Mouse (Mus musculus) liver, embryonic 15.5 days (tissue): ENCODE results near the gene Abcb10. TPM values are rescaled to one million over a fixed set of nuclear protein-coding genes. Genes with fewer than 3 reads are reported as not detected.
A peak's percentile ranks its signal among the peaks of the same experiment; 100 is the strongest.

Experiments used
- ATAC-seq: fragments of 200-750 bp; cut with Nextera tagmentation; 2 replicates; pipeline ENCODE4 v1.8.0; 2017; ENCODE audit warnings: moderate number of reproducible peaks, mild to moderate bottlenecking, moderate library complexity; ENCODE audit not compliant: insufficient read depth
- H3K27ac ChIP-seq: fragments of 300-500 bp; sonication (generic); replicated peaks from 2 replicates; pipeline ENCODE4 v1.5.1; 2015; ENCODE audit warnings: mild to moderate bottlenecking, inconsistent platforms
- H3K27me3 ChIP-seq: fragments of 300-500 bp; sonication (generic); 2 replicates; pipeline ENCODE4 v1.6.1; 2015; ENCODE audit warnings: mild to moderate bottlenecking, inconsistent platforms
- H3K36me3 ChIP-seq: fragments of 300-500 bp; sonication (generic); replicated peaks from 2 replicates; pipeline ENCODE4 v1.6.1; 2015; ENCODE audit warnings: moderate library complexity, mild to moderate bottlenecking, inconsistent platforms
- H3K4me1 ChIP-seq: fragments of 300-500 bp; sonication (generic); replicated peaks from 2 replicates; pipeline ENCODE4 v1.6.1; 2015; ENCODE audit warnings: inconsistent platforms
- H3K4me2 ChIP-seq: fragments of 300-500 bp; sonication (generic); 2 replicates; pipeline ENCODE4 v1.6.1; 2015; ENCODE audit warnings: moderate library complexity, mild to moderate bottlenecking, inconsistent platforms
- H3K4me3 ChIP-seq: fragments of 300-500 bp; sonication (generic); replicated peaks from 2 replicates; pipeline ENCODE4 v1.5.1; 2015; ENCODE audit warnings: mild to moderate bottlenecking, inconsistent platforms
- H3K9ac ChIP-seq: fragments of 300-500 bp; sonication (generic); 2 replicates; pipeline ENCODE4 v1.6.1; 2015; ENCODE audit warnings: moderate library complexity, mild to moderate bottlenecking, inconsistent platforms
- H3K9me3 ChIP-seq: fragments of 300-500 bp; sonication (generic); replicated peaks from 2 replicates; pipeline ENCODE4 v1.6.1; 2016; ENCODE audit warnings: inconsistent platforms
- WGBS: fragments of 180-500 bp; shearing (Covaris S2); methylation state at CpG from one replicate; pipeline ENCODE4 v1.1.7; 2015; ENCODE audit warnings: mixed read lengths; ENCODE audit not compliant: insufficient replicate concordance; 5-methylcytosine and 5-hydroxymethylcytosine counted together
- polyA plus RNA-seq: library from polyadenylated mRNA; unstranded; fragments of >200 nt; fragmentation: Nextera tagmentation; extraction: Ambion mirVana; gene quantifications from 2 replicates; pipeline ENCODE4 v1.2.1, GENCODE M21; 2015

Gene Abcb10
- polyA plus RNA-seq, 1 experiment from 2014 or later = 148 TPM

DNA sequence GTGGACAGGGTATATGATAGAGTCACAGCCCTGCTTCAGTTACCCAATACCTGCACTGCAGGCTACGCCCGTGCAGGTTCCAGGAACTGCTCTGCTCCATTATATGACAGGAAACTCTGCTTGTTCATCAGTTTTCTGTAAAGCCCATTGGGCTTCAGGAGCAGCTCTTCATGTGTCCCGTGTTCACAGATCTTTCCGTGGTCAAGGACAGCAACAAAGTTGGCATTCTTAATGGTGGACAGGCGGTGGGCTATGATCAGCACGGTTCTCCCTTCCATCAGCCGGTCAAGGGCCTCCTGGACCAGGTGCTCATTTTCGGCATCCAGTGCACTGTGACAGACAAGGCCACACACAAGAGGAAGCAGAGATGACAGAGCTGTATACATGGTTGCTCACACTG is 28.7 kb downstream of the Abcb10 start:
- Histone ChIP-seq H3K4me1 (peaks cover 23% of the 10 kb centered on the region), H3K27me3 (no peaks in the 10 kb centered on the region), H3K9me3 (no peaks in the 10 kb centered on the region), H3K36me3 (peaks cover 98% of the 10 kb centered on the region), H3K4me2 (no peak overlapping the region), H3K9ac (no peak overlapping the region), H3K4me3 (no peak overlapping the region), H3K27ac (no peak overlapping the region)
- no peak for ATAC-seq
- WGBS = 92% methylated on average over 8 of the region's 8 CpGs

DNA sequence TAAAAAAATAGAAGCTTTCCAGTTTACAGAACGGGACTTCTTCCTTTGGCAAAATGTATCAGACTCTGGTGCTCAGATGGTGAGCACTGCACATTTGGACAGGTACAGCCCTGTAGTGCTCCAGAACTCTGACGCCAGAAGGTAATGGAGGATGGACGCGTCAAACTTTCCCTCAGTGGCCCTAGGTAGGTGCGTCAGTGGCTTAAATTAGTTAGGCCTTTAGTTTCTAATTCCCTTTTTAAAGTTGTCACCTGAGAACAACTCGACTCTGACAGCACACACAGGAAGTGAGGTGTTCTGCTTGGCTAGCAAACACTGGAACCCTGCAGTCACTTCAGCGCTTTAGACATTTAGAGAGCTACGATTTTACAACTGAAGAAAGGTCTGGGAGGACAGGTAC is 29.2 kb downstream of the Abcb10 start:
- WGBS = 85% methylated on average over 8 of the region's 8 CpGs
- peaks cover 93% of the 10 kb centered on the region for H3K36me3 ChIP-seq

DNA sequence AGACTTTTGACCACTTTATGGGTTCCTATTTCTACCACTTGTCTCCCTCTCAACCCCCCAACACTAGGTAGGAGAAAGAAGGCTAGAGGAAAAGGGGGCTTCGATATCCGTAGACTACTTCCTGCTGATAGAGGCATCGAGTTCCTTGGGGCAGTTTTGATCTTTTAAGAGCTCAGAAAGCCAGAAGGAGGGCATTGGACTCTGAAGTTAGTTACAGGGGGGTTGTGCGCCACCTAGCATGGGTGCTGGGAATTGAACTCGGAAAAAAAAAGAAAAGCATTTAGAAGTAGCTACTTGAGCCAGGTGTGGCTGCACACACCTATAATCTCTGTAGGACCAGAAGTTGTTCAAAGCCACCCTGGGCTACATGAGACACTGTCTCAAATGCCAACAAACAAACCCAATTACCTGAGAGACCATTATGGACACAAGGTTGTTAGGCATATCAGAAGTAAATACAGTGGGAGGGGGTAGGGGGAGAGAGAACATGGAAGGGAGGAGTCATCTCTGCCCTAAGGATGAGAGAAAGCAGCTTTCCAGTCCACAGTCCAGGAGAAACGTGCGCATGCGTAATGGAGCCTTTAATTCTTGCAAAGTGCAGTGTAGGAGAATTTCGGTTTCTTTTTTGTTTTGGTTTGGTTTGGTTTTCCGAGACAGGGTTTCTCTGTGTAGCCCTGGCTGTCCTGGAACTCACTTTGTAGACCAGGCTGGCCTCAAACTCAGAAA is 32.7 kb downstream of the Abcb10 start:
- Histone ChIP-seq H3K9ac (peak overlapping the region; percentile 75), H3K4me1 (peaks cover 34% of the 10 kb centered on the region), H3K27ac (peak overlapping the region; percentile 87), H3K4me3 (peak overlapping the region; percentile 81), H3K9me3 (no peaks in the 10 kb centered on the region), H3K36me3 (peaks cover 80% of the 10 kb centered on the region), H3K4me2 (peak overlapping the region; percentile 78), H3K27me3 (no peaks in the 10 kb centered on the region)
- WGBS = 31% methylated on average over 10 of the region's 10 CpGs
- ATAC-seq = peak; percentile 13; the same call in 1 of the 2 replicates

More for the DNA sequence above, 29.2 kb downstream of the Abcb10 start:
- Histone ChIP-seq H3K9me3 (no peaks in the 10 kb centered on the region), H3K4me3 (no peak overlapping the region), H3K4me2 (no peak overlapping the region), H3K4me1 (peaks cover 26% of the 10 kb centered on the region), H3K27ac (no peak overlapping the region), H3K27me3 (no peaks in the 10 kb centered on the region), H3K9ac (no peak overlapping the region)
- no peak for ATAC-seq

DNA sequence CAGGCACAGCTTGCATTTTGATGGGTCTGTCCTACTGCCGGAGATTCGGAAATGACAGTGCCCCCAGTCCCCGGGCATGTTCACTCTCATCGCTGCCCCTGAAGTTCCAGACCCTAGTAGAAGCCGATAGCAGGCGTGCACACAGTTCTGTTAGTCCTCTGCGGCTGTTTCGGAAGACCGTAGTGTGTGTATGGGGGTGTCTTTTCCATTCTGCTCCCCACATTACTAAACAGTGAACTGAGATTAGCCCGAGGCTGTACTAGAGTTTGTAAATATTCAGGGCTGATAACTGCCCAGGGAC is 33.3 kb downstream of the Abcb10 start:
- Histone ChIP-seq H3K36me3 (peaks cover 80% of the 10 kb centered on the region), H3K4me2 (peak overlapping the region; percentile 78), H3K9me3 (no peaks in the 10 kb centered on the region), H3K4me1 (peaks cover 34% of the 10 kb centered on the region), H3K9ac (peak overlapping the region; percentile 75), H3K4me3 (peak overlapping the region; percentile 81), H3K27me3 (no peaks in the 10 kb centered on the region), H3K27ac (peak overlapping the region; percentile 87)
- peak; percentile 59 for ATAC-seq
- 3% methylated on average over 10 of the region's 10 CpGs for WGBS

DNA sequence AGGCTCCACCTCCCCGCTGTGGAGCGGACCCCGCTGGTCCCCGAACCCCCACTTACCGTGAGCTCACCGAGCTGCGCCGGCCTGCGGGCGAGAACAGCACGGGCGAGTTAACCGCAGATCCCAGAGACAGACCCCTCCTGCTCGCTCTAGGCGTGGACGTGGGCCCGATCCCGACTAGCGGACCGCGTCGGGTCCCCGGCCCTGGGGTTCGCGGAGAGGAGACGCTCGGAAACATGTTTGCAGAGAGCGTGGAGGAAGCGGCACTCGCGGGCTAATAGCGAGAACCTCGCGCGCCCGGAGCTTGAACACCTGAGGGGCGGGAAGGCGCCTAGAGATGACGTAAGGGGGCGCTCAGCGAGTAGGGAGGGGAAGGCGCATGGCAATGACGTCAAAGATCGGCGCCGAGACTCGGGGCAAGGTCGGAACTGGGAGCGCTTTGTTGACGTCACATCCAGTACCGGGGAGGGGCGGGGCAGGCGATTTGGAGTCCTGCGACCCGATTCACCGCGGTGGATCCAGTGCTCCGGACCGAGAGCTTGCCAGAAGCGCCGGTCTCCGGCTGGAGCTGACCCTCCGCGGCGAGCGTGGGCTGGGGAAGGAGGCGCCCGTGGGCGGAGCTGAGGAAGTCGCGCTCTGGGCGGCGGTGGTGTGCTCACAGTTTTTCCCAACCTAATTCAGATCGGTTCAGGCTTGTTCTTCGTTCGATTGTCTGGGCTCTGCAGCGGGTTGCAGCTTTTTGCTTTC is 33.8 kb downstream of the Abcb10 start, which contains the start of gene Nup133:
Gene Nup133 (minus strand): TSS at position 324 of the 744 bp plus-strand sequence.
- Histone ChIP-seq H3K9ac (peak within 1 kb of the TSS; percentile 75), H3K4me2 (peak within 1 kb of the TSS; percentile 78), H3K27me3 (no peaks in the 10 kb centered on the region), H3K9me3 (no peaks in the 10 kb centered on the region), H3K4me3 (peak within 1 kb of the TSS; percentile 81), H3K4me1 (peaks cover 34% of the 10 kb centered on the region), H3K27ac (peak within 1 kb of the TSS; percentile 87), H3K36me3 (peaks cover 78% of the 10 kb centered on the region)
- peak; percentile 79 for ATAC-seq
- under 1% methylated on average over 77 of the region's 77 CpGs for WGBS

DNA sequence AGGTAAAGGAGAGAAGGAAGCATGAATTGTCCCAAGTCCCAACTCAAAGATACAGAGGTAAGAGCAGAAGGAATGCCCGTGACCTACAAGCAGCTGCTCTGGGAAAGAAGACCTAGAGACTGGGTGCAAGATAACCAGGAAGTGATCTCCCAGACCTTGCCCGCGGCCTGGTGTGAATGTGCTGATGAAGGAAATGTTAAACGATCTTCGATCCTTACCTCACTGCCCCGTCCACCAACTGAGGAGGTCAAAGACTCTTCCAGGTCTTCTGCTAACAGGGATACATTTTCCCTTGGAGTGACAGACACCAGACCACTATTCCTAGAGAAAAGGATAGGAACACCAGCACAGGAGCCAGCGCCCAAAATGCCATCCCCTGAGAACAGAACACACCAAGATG is 53.9 kb downstream of the Abcb10 start:
- ATAC-seq = no peak
- Histone ChIP-seq H3K9me3 (no peaks in the 10 kb centered on the region), H3K27ac (no peak overlapping the region), H3K27me3 (no peaks in the 10 kb centered on the region), H3K4me3 (no peak overlapping the region), H3K9ac (no peak overlapping the region), H3K4me2 (no peak overlapping the region), H3K36me3 (peaks cover 94% of the 10 kb centered on the region), H3K4me1 (no peaks in the 10 kb centered on the region)
- 89% methylated on average over 7 of the region's 7 CpGs for WGBS

DNA sequence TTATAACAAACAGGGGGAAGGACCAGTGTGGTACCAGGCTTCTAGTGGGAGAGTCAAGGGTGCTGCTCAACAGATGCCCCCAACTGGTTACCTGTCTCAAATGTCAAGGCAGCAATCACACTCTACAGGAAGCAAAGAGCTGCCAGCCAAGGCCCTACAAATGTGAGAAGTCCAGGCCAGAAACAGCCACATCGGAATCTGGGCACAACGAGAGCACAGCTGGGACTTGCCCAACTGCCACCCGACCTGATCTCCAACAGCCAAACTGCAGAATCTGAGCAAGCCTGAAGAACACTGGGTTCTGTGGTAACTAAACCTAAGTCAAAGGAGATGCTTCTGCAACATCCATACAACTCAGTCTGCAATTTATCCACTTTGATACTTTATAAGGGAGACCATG is 57.3 kb downstream of the Abcb10 start:
- Histone ChIP-seq H3K27ac (no peak overlapping the region), H3K9me3 (no peaks in the 10 kb centered on the region), H3K9ac (no peak overlapping the region), H3K4me1 (no peaks in the 10 kb centered on the region), H3K27me3 (no peaks in the 10 kb centered on the region), H3K4me2 (no peak overlapping the region), H3K4me3 (no peak overlapping the region), H3K36me3 (peaks cover 94% of the 10 kb centered on the region)
- WGBS = 77% methylated on average over 3 of the region's 3 CpGs
- no peak for ATAC-seq

DNA sequence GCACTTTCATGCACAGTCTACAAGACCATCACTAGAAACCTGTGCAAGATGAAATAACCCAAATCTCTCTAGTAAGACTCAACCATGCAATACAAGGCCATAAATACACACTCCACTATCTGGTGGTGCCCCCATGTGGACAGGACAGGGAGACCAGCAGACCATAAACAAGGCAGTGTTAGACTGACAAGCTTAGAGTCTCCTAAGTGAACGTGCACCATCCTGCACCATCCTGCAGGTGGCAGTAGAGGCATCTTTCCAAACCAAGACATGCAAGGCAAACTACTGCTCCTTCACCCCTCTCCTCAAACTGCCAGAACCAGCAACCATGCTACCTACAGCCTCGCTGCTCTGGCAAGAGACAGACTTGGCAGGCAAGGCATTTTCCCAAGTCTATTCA is 58.2 kb downstream of the Abcb10 start:
- ATAC-seq = peak; percentile 61
- peaks cover 94% of the 10 kb centered on the region for H3K36me3 ChIP-seq
- no peak overlapping the region for H3K4me2 ChIP-seq
- no peaks in the 10 kb centered on the region for H3K9me3 ChIP-seq
- no peak overlapping the region for H3K9ac ChIP-seq
- no peaks in the 10 kb centered on the region for H3K4me1 ChIP-seq
- 11% methylated on average over 2 of the region's 2 CpGs for WGBS
- H3K27me3 ChIP-seq = no peaks in the 10 kb centered on the region
- H3K27ac ChIP-seq = no peak overlapping the region
- no peak overlapping the region for H3K4me3 ChIP-seq

DNA sequence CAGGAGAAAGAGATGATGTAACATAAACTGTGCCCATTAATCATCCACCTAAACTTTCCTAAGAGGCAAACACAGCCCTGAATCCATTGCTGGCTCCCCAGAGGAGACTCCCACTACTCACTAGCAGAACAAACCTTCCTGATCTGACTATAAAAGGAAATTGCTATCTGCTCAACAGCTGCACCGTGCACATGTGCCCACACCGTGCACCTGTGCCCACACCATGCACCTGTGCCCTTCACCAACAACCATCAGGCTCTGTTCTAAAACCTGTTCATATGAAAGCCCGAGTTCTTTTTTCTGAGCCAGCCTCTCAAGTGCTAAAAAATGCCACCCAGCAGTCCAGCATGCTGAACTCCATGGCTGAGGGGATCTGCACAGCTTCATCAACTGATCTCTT is 68.3 kb downstream of the Abcb10 start:
- no peaks in the 10 kb centered on the region for H3K27me3 ChIP-seq
- peaks cover 99% of the 10 kb centered on the region for H3K36me3 ChIP-seq
- H3K9ac ChIP-seq = no peak overlapping the region
- no peak overlapping the region for H3K4me2 ChIP-seq
- no peak overlapping the region for H3K27ac ChIP-seq
- ATAC-seq = no peak
- no peaks in the 10 kb centered on the region for H3K4me1 ChIP-seq
- no peak overlapping the region for H3K4me3 ChIP-seq
- H3K9me3 ChIP-seq = no peaks in the 10 kb centered on the region
- WGBS = 92% methylated on average over 3 of the region's 3 CpGs

DNA sequence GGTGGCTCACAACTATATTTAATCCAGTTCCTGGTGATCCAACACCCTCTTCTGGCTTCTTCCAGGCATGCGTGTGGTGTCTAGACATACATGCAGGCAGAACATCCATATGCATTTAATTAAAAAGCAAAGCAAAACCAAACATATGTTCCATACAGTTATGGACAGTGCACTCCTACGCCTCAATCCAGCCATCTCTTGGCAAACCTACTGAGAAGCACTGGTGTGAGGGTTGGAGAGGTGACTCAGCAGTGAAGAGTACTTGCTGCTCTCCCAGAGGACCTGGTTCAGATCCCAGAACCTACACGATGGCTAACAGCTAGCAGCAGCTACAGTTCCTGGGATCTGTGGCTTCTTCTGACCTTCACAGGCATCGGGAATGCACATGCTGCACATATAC is 70.7 kb downstream of the Abcb10 start:
- Histone ChIP-seq H3K4me1 (no peaks in the 10 kb centered on the region), H3K27ac (no peak overlapping the region), H3K9me3 (no peaks in the 10 kb centered on the region), H3K4me2 (no peak overlapping the region), H3K4me3 (no peak overlapping the region), H3K36me3 (peaks cover 99% of the 10 kb centered on the region), H3K27me3 (no peaks in the 10 kb centered on the region), H3K9ac (no peak overlapping the region)
- 89% methylated on average over 4 of the region's 4 CpGs for WGBS
- ATAC-seq = no peak

DNA sequence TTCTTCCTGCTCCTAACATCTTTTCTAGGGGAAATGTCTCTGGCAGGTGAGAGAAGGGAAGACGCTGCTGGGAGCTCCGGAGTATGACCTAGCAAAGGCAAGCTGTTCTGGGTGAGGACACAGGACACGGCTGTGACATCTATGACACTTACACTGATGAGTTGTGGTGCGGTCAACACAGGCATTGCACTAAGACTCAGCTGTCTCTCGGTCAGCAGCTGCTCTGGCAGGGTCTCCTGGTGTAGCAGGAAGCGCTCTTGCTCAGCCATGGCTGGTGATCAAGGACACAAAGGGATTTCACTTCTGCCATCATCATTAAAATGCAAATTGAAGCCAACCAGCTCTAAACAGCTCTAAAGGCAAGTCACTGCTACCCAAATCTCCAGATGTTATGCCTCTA is 75.3 kb downstream of the Abcb10 start:
- Histone ChIP-seq H3K36me3 (peaks cover 96% of the 10 kb centered on the region), H3K9me3 (no peaks in the 10 kb centered on the region), H3K4me3 (no peak overlapping the region), H3K4me2 (no peak overlapping the region), H3K27ac (no peak overlapping the region), H3K27me3 (no peaks in the 10 kb centered on the region), H3K4me1 (no peaks in the 10 kb centered on the region), H3K9ac (no peak overlapping the region)
- ATAC-seq = no peak
- WGBS = 93% methylated on average over 6 of the region's 6 CpGs
